Mouse (Mus musculus) left cerebral cortex, adult 11 months (tissue): ENCODE data around the gene Phf12.
A peak's percentile ranks its signal among the peaks of the same experiment; 100 is the strongest.
"Not testable (repeated sequence)": the region's sequence is repeated elsewhere in the genome, so short reads cannot be mapped to it uniquely, and the experiment has no call there.

ENCODE experiments used
- DNase-seq: peaks from one replicate; pipeline ENCODE4 v3.0.0; 2022; ENCODE audit warnings: low spot score

Gene Phf12

DNA sequence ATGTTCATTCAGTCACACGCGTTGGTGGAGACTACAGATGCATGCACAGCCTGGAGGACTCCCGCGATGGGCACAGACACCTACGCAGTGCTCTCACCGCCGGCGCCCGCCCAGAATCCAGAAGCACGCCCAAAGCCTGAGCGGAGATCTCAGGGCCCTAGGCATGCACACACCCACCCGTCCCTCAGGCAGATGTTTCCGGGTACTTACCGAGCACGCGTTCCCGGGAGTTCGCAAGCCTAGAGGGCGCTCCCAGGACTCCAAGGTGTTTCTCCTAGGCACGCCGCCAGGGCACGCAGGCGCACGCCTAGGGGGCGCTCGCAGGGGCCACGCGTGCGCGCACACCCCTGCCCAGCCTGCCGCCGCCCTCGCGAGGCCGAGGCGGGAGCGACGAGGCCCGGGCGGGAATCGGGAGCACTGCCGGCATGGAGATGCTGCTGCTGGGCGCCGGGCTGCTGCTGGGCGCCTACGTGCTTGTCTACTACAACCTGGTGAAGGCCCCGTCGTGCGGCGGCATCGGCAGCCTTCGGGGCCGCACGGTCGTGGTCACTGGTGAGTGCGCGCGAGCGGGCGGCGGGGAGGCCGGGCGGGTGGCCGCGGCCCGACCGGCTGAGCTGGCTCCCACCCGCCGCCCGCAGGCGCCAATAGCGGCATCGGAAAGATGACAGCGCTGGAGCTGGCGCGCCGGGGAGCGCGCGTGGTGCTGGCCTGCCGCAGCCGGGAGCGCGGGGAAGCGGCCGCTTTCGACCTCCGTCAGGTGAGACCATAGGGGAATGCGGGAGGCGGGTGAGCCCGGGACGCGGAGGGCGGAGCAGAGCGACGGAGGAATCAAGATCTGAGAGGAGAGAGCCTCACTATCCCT is 49.6 kb downstream of the Phf12 start, which contains the start of gene Dhrs13:
Dhrs13 (plus strand) TSS at position 334 of the 862 bp plus-strand sequence.
- DNase-seq, result peak; percentile 85

DNA sequence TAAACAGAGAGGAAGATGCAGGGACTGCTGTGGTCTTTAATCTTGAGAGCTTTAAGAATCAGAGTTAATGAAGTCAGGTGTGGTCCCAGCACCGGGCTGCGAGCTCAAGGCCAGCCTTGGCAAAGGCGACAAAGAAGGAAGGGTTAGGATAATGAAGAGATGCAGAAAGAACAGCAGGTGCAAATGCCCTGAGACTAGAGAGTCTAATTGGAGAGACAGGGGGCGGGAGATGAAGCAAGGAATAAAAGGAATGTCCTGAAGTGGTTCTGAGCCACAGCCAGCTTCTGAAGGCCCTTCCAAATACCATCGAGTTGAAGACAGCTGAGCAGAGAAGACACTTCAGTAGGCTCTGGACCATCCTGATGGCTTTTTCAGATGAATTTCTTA is 50.2 kb downstream of the Phf12 start:
- no peak for DNase-seq

DNA sequence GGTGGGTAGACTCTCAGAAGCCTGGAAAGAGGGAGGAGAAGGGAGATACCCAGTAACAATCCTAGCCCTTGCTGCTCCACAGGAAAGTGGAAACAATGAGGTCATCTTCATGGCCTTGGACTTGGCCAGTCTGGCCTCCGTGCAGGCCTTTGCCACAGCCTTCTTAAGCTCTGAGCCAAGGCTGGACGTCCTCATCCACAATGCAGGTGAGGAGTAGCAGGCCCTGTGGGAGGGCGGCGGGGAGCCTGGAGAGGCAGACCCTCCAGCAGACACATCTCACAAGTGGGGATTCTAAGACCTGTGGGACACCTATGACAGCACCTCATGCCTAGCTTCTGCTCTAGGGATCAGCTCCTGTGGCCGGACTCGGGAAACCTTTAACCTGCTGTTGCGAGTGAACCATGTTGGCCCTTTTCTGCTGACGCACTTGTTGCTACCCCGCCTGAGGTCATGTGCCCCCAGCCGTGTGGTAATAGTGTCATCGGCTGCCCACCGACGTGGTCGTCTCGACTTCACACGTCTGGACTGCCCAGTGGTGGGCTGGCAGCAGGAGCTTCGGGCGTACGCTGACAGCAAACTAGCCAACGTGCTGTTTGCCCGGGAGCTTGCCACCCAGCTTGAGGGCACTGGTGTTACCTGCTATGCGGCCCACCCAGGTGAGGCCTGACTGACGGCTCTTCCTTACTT is 51.5 kb downstream of the Phf12 start:
- no peak for DNase-seq

DNA sequence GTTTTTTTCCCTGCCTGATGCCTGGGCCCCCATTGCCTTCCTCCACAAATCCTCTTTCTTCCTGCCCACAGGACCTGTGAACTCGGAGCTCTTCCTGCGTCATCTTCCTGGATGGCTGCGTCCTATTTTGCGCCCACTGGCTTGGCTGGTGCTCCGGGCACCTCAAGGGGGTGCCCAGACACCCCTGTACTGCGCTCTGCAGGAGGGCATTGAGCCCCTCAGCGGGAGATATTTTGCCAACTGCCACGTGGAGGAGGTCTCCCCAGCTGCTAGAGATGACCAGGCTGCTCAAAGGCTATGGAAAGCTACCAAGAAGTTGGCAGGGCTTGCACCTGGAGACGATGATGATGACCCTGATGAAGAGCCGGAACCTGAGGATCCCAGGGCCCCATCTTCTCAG is 54.2 kb downstream of the Phf12 start:
- DNase-seq, result no peak

DNA sequence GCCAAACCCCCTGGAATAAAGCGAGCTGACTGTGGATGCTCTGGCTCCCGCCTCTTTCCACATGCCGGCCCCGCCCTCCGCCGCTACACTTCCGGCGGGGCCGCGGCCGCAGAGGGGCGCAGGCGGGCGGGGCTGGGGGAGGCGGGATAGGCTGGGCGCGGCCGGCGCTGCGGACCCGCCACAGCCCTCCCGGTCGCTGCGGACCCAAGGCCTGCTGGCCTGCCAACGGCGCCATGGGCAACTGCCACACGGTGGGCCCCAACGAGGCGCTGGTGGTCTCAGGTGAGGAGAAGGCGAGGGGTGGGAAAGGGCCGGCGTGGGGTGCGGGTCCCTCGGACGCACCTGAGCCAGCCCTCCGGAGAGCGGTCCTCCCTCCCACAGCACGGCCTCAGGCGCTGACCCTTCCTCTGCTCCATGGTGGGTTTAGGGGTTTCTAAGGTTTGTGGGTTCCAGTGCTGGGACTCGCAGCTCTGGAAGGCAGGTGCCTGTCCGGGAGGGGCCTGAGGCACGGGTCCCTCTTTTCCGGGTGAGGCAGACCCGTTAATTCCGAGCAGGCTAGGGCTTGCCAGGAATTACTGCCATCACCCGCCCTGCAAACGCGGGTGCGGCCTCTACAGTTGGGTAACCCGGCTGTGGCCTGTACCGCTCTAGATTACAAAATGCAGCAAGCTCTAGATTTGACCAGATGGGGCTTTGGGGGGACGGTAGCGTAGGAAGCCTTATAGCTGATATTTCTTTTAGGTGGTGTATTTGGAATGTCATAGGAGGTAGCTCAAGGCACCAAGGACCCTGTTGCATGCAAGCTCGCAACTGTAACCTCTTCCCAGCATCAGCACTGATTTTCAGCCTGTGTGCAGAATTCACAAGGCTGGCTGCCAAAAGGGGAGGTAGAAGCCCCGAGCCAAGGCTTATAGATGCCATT is 55.5 kb downstream of the Phf12 start, which contains the start of gene Flot2:
Flot2 (plus strand) TSS at position 101 of the 922 bp plus-strand sequence.
- no peak for DNase-seq

DNA sequence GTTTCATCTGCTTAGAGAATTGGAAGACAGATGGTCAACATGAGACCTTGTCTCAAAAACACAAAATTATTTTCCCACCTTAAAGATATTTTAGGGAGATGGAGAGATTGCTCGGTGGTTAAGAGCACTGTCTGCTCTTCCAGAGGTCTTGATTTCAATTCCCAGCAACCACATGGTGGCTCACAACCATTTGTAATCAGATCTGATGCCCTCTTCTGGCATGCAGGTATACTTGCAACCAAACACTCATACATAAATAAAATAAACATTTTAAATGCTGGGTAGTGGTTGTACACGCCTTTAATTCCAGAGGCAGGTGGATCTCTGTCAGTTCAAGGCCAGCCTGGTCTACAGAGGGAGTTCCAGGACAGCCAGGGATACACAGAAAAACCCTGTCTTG is 58.3 kb downstream of the Phf12 start:
- no peak for DNase-seq

DNA sequence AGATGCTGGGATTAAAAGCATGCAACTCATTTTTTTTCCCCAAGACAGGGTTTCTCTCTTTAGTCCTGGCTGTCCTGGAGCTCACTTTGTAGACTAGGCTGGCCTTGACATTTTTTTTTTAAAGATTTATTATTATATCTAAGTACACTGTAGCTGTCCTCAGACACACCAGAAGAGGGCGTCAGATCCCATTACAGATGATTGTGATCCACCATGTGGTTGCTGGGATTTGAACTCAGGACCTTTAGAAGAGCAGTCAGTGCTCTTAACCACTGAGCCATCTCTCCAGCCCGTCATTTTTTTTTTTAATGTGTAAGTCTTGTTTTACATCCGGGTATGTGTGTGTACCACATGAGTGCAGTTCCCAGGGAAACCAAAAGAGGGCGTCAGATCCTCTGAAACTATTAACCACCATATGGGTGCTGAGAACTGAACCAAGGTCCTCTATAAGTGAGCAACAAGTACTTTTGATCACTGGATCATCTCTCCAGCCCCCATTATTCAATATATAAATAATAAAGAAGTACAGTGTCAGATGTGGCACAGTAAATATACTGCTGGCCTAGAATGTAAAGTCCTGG is 59.8 kb downstream of the Phf12 start:
- not testable (repeated sequence) for DNase-seq

DNA sequence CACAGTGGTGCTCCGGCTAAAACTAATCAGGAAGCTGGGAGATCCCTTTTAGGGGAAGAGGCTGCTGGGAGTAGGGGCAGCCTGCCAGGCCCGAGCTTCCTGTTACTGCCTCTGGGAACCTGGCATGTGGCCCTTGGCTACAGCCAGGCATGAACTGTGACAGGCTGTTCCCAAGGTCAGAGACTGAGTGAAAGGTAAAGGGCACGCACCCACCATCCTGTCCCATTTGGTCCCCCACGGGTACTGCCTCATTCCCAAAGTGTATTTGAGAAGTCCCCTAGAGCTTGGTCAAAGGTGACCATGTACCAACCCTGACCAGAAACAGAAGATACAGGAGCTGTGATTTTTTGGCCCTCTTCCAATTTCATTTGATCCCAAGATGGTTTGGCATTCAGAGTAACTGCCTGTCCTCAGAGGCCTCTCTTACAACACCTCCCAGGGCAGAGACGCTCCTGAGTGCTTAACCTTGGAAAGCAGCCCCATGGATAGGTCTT is 62.3 kb downstream of the Phf12 start:
- no peak for DNase-seq

DNA sequence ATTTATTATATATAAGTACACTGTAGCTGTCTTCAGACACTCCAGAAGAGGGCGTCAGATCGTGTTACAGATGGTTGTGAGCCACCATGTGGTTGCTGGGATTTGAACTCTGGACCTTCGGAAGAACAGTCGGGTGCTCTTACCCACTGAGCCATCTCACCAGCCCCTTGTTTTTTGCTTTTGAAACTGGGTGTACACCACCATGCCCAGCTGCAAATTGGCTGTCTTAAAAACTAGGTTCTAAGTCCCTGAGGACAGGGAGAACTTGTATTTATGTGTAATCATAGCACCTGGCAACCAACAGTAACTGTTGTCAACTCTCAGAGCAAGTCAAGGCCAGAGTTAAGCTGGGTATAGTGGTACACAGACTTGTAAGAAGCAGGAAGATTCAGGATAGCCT is 66.1 kb downstream of the Phf12 start:
- DNase-seq, result not testable (repeated sequence)

DNA sequence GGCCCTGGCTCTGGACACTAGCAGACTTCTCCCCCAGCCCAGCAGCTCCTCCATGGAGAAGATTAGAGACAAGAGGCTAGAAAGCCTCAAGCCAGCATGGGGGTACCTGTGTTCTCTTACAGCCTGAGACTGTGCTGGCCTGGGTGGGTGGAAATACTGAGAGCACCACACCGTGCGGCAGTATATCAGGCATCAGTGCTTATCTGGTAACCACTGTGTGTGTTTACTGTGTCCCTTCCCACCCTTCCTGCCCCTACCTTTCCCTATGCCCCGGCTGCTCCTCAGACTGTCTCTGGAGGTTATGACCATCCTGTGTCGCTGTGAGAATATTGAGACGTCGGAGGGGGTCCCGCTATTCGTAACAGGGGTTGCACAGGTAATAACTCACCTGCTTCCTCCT is 70.5 kb downstream of the Phf12 start:
- no peak for DNase-seq

DNA sequence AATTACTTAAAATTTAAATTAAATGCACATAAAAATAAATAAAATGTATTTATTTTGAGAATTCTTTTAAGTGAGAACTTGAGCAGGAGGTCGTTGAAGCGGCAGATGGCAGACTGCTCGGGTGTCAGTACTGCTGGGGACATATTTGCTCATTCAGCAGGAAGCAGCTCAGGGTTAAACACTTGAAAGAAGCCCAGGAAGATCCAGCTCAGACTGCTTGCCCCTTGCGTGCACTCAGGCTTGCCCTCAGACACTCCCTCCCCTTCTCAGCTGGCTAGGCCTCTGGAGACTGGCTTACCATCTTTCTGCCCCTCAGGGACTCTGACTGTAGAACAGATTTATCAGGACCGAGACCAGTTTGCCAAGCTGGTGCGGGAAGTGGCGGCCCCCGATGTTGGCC is 74.4 kb downstream of the Phf12 start:
- no peak for DNase-seq

DNA sequence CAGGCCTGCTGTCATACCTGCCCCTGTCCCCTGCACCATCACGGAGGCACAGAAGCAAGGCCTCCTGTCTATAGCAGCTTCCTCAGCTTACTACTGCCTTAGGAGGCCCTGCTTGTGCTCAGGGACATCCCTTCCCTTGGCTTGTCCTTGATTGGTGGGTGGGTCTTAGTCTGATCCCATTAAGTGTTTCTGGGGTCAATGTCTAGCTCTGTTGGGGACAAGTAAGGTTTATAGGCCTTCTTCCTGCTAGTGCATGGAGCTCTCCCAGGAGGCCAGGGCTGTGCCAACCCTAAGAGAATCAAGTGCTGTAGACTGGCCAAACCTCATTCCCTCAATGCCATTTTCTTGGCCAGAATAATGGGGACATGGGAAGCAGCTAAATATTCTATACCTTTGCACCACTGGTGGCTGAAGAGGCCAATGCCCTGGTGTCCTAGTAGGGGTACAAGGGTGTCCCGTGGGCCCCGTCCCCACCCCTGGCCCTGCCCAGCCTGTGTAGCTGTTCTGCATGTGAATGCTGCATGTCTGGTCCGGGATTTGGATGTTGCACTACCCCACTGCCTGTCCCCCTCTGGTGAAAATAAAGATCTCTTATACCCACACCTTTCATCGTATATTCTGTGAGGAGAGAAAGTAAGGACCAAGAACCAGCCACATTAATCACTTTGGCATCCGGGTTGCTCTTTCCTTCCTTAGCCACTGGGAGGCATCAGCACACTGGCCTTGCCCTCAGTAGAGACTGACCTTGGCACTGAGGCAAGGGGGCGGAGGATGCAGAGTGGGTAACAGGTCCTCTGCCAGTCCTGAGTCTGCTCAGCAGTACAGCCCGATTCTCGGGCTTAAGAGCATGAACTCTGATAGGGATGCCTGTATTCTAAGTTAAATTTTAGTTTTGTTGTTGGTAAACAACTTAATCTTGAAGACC is 77.5 kb downstream of the Phf12 start:
- peak; percentile 28 for DNase-seq

DNA sequence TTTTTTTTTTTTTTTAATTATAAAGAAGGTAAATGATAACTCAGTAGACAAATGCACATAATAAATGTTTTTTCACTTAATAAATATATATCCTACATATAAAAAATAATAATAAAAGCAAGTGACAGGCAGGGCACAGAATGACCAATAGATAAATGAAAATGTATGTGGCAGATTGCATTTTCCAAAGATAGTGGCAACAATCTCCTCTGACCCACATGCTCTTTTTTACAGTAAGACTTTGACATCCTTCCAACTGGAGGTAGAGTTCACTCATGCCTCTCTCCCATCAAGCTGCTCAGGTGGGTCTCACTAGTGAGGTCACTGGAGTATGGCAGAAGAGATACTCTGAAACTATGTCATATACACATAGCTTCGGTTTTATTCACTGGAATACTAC is 80.0 kb downstream of the Phf12 start:
- no peak for DNase-seq

DNA sequence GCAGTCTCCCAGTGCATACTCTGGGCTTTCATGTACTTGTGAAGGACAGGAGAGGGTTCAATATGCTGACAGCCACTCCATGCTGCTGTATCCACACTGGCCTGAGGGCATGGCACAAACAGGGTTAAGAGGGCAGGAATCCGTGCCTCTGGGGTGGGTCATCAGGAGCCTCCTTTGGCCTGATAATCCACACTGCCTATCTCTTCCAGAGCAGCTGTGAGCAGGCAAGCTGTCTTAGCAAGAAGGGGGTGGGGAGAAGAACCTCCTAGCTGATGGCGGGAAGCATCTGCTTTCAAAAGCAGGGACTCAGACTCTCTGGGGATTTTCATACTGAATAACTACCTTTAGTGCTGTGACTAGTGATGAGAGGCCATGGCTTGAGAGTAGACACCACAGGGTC is 83.4 kb downstream of the Phf12 start:
- no peak for DNase-seq

DNA sequence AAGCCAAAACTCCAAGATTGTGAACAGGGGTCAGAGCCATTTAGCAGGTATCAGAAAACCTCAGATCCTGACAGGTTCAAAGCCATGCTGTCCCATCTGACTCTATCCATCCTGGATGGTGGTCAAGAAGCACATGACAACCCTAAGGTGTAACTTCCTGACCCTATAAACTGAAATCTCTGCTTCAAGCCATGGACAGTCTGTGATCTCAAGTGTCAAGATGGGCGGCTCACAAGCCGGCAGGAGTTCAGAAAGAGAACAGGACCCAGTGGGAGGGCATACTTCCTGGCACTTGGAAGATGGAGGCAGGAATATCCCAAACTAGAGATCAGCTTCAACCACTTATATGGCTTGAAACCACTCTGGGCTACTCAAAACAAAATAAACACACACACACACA is 84.1 kb downstream of the Phf12 start:
- DNase-seq, result no peak

DNA sequence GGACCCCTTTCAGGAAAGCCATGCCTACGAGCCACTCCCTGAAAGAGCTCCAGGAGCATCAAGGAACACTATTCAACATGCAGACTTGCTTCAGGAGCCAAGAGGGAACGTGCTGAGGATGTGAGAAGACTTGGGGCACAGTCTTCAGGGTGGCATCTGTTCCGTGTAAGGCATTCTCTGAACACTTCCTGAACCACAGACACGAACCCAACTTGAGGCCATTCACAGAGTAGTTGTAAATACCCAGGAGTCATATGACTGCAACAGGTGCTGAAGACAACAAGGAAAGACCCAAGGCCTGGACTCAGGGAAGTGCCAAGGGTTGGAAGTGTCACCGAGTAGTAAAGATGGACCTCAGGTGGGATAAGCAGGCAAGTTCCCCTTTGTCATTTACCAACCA is 85.0 kb downstream of the Phf12 start:
- DNase-seq, result no peak

DNA sequence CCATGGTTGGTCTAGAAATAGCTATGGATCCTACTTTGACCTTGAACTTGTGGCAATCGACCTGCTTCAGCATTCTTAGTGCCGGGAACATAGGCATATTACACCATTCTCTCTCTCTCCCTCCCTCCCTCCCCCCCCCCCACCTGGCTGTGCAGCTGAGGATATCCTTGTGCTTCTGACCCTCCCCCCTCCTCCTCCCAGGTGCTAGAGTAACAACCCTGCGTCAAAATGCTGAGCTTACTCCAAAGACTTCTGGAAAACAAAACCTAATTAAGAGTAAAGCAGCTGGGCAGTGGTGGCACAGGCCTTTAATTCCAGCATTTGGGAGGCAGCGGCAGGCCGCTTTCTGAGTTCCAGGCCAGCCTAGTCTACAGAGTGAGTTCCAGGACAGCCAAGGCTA is 86.6 kb downstream of the Phf12 start:
- DNase-seq, result no peak

DNA sequence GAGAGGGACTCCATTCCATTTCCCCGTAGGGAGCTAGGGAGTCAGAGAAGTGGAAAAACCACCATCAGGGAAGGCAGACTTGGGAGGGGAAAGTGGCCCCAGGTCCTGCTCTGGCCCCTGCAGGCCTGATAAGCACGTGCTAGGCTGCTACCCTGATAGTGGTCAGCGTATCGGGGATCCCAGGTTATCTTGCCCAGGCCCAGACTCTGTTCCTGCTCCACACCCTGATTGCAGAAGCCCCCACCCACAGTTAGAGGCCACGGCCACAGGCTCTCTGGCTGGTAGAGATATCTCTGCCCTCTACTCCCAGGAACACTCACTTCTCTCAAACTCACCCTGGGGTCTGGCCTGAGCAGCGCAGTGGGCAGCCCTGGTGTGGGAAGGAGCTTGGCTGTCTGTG is 87.1 kb downstream of the Phf12 start:
- no peak for DNase-seq

DNA sequence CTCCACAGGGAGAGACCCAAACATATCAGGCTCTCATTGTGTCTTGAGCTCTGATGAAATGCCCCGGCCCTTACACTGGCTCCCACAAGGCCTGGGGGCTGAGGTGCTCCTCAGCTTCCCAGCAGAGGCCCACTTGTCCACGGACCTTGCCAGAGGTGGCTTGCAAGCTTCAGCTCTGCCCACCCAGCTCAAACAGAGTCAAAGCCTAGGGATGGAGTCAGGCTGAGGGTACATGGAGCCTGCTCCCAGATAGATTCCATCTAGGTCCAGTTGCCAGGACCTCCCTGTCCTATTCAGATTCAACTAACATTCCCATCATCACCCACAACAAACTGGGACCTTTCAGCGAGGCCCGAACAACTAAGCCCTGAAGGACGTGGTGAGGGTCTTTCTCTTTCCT is 89.4 kb downstream of the Phf12 start:
- no peak for DNase-seq

DNA sequence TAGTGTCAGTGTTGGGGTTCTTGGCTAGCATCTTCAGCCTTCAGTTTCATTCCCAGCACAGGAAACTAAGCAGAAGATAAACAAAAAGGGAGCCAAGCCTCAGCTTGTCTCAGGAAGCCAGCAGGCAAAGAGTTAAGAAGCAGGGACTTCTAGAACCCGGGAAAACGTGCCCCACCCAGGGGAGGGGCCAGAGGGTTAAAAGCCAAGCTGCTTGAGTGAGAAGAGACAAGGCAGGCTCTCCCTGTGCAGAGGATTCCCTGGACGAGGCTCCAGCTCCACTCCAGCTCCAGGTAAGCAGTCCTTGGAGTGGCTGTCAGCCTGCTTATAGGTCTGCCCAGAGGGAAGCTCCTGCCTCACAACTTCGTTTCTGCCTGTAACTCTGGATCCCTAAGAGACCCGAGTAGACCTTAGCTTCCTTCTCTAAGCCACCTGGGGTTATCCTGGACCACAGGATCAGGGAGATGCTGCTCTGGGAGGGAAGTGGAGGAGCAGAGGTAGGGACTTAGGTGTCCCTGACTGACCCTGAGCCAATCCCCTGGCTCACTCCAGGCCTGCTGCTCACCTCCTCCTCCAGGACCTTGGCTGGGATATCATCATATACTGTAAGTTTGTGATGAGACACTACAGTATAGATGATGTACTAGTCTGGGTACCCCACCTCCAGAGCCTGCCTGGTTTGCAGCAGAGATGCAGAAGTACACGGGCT is 90.0 kb downstream of the Phf12 start:
- DNase-seq, result no peak
